Comparison of ENCODE assay signal across 8 mouse cellular contexts in the genomic region with DNA sequence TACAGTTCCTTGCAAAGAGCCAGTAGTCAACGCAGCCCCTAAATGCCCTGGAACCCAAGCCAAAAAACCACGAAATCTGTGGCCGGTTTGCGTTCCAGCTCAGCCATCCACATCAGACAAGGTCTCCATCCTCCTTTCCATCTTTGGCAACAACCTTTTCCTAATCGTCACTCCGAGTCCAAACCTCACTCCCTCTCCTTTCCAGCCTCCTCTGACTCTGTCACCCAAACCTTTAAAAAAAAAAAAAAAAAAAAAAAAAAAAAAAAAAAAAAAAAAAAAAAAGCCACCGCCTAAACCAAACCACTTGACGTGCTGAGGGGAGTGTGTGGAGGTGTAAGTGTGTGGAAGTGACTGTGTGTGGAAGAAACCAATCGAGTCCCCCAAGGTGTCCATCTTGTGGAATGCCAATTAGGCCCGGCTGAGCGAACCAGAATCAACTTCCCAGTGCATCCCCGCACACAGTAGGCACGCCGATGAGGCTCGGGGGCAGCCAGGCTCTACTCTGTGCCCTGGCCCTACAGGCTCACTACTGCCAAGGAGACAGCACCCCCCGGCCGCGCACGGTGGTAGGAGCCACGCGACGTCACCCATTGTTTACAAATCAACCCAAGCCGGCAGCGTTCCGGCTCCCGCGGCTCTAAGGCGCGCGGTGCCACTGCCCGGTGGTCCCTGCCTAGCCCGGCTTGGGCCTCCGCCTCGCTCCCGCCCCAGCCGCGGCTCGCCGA. TPM values are rescaled to one million over a fixed set of nuclear protein-coding genes. Genes with fewer than 3 reads are reported as not detected.
A peak's percentile ranks its signal among the peaks of the same experiment; 100 is the strongest.
DNase-seq lines count a peak whose midpoint lies in the region; ATAC-seq and TF ChIP-seq lines count a peak whose summit lies in the region.

Gene Frat1 (plus strand): TSS at position 590 of the 725 bp plus-strand sequence.

- DNase-seq in 416B (ENCODE audit: low read depth) = peak; percentile 96
- peak; percentile 87 to 91 for DNase-seq in heart, adult 9 months (ENCODE audit: low spot score in 2 of 2)
- DNase-seq in liver = peak; percentile 91
- peak; percentile 90 to 94 for DNase-seq in spleen, postnatal 4 days (ENCODE audit: low spot score in 2 of 2)

- peak; percentile 92 for ATAC-seq in embryonic facial prominence, embryonic 15.5 days (ENCODE audit: insufficient number of reproducible peaks, low FRiP score, low TSS enrichment, low read depth)
- ATAC-seq in kidney, embryonic 14.5 days (ENCODE audit: low FRiP score, low TSS enrichment) = peak; percentile 94
- ATAC-seq in monocyte, adult 5-6 weeks (replicated peaks; ENCODE audit: insufficient number of reproducible peaks, low FRiP score, low TSS enrichment, poor library complexity, severe bottlenecking) = peak; percentile 88

- H3K27ac ChIP-seq in bone marrow, adult 2 months (ENCODE audit: control insufficient read depth, insufficient read depth, low read depth, low read length, poor library complexity) = peak within 1 kb of the TSS; percentile 98
- H3K27ac ChIP-seq in embryonic facial prominence, embryonic 15.5 days (replicated peaks) = peak within 1 kb of the TSS; percentile 84
- H3K27ac ChIP-seq in kidney, embryonic 14.5 days (ENCODE audit: low read depth, low read length) = peak within 1 kb of the TSS; percentile 83

- no peaks in the 10 kb centered on the region; the same call in none of the 2 replicates for H3K4me1 ChIP-seq in bone marrow, adult 2 months (ENCODE audit: control insufficient read depth, insufficient read depth, low read length)
- H3K4me1 ChIP-seq in embryonic facial prominence, embryonic 15.5 days = peaks cover 26% of the 10 kb centered on the region
- peaks cover 12% of the 10 kb centered on the region for H3K4me1 ChIP-seq in kidney, embryonic 14.5 days (ENCODE audit: control insufficient read depth, insufficient read depth, low read length)

- peak within 1 kb of the TSS; percentile 97 for H3K4me2 ChIP-seq in embryonic facial prominence, embryonic 15.5 days (replicated peaks)
- peak within 1 kb of the TSS; percentile 100 for H3K4me2 ChIP-seq in kidney, embryonic 14.5 days (replicated peaks; ENCODE audit: low read depth, low read length)

- 1% methylated on average over 32 of the region's 39 CpGs for WGBS in bone marrow, adult 2 months
- under 1% methylated on average over 39 of the region's 39 CpGs for WGBS in embryonic facial prominence, embryonic 15.5 days
- WGBS in kidney, embryonic 14.5 days = under 1% methylated on average over 39 of the region's 39 CpGs

- no peak for TF ChIP-seq POLR2A in bone marrow, adult 2 months (IDR thresholded peaks at IDR 0.05; ENCODE audit: borderline replicate concordance, control insufficient read depth, low read depth, low read length)

- no peaks in the 10 kb centered on the region for H3K36me3 ChIP-seq in embryonic facial prominence, embryonic 15.5 days
- no peaks in the 10 kb centered on the region for H3K36me3 ChIP-seq in kidney, embryonic 14.5 days (ENCODE audit: control insufficient read depth, insufficient read depth, low read length)

- TF ChIP-seq CTCF in bone marrow, adult 2 months (IDR thresholded peaks at IDR 0.05; ENCODE audit: control insufficient read depth, insufficient read depth, low read length) = no peak

- H3K9me3 ChIP-seq in embryonic facial prominence, embryonic 15.5 days (replicated peaks) = no peaks in the 10 kb centered on the region
- H3K9me3 ChIP-seq in kidney, embryonic 14.5 days (ENCODE audit: control insufficient read depth, low read length) = no peaks in the 10 kb centered on the region

- peaks cover 20% of the 10 kb centered on the region; the same call in 1 of the 2 replicates for H3K27me3 ChIP-seq in embryonic facial prominence, embryonic 15.5 days
- H3K27me3 ChIP-seq in kidney, embryonic 14.5 days (ENCODE audit: control insufficient read depth, insufficient read depth, low read length) = peaks cover 25% of the 10 kb centered on the region

- peak within 1 kb of the TSS; percentile 88 for H3K4me3 ChIP-seq in bone marrow, adult 2 months (replicated peaks; ENCODE audit: control insufficient read depth, low read depth, low read length)
- peak within 1 kb of the TSS; percentile 69 for H3K4me3 ChIP-seq in embryonic facial prominence, embryonic 15.5 days (replicated peaks)
- H3K4me3 ChIP-seq in kidney, embryonic 14.5 days (ENCODE audit: low read length) = peak within 1 kb of the TSS; percentile 66

- H3K9ac ChIP-seq in embryonic facial prominence, embryonic 15.5 days = peak within 1 kb of the TSS; percentile 26
- peak within 1 kb of the TSS; percentile 69 for H3K9ac ChIP-seq in kidney, embryonic 14.5 days (ENCODE audit: low read depth, low read length)

RNA-seq across cellular contexts. Expression of gene Frat1, which starts in this region (rescaled TPM):
- 6.4 and 12.0 TPM in 2 replicates for polyA plus RNA-seq in bone marrow, adult 2 months (2011; ENCODE audit: insufficient read depth, insufficient read length, low replicate concordance, missing spikeins)
- 6.6 and 7.0 TPM in 2 replicates for polyA plus RNA-seq in embryonic facial prominence, embryonic 15.5 days (2015; fragmentation: Nextera tagmentation; extraction: Ambion mirVana)
- 5.7 and 6.6 TPM in 2 replicates for polyA plus RNA-seq in kidney, embryonic 14.5 days (2014; fragmentation: Nextera tagmentation; extraction: Ambion mirVana)
- total RNA-seq in monocyte, adult 5-6 weeks (2017) = 21.9 to 24.9 TPM (median 22.4 TPM) in 3 replicates

Comparison
In these comparisons a context has a peak if more than half of its experiments do, and no peak if none do; other contexts are left out.
1. Peak in every context shown above with its lines: DNase-seq, ATAC-seq, H3K4me3 ChIP-seq and H3K27ac ChIP-seq.